Mouse (Mus musculus) c-Kit-positive CD71-positive TER-119-negative erythroid progenitor cells, embryonic 14.5 days (primary cell): ENCODE results near the gene Emg1.
A peak's percentile ranks its signal among the peaks of the same experiment; 100 is the strongest.
"Not testable (repeated sequence)": the region's sequence is repeated elsewhere in the genome, so short reads cannot be mapped to it uniquely, and the experiment has no call there.

Source experiments
- DNase-seq: peaks from one replicate; pipeline ENCODE4 v3.0.0-alpha.2; 2013; ENCODE audit warnings: low read depth

Gene Emg1

GRCm38 (mm10) chr6:124682291-124682690, 29.7 kb downstream of the Emg1 start:
- DNase-seq: not testable (repeated sequence)

GRCm38 (mm10) chr6:124679486-124679885, 32.5 kb downstream of the Emg1 start:
- DNase-seq: no peak

GRCm38 (mm10) chr6:124678769-124679168, 33.2 kb downstream of the Emg1 start:
- DNase-seq: no peak

- DNase-seq: no peak
These were observed 35.8 kb downstream of the Emg1 start for GRCm38 (mm10) chr6:124676171-124676570.

- DNase-seq: no peak
These were observed 37.4 kb downstream of the Emg1 start for GRCm38 (mm10) chr6:124674591-124674990.

GRCm38 (mm10) chr6:124673619-124674018, 38.4 kb downstream of the Emg1 start:
- DNase-seq: no peak

- DNase-seq: no peak
These were observed 39.9 kb downstream of the Emg1 start for GRCm38 (mm10) chr6:124672100-124672499.

- DNase-seq: no peak
These were observed 41.6 kb downstream of the Emg1 start for GRCm38 (mm10) chr6:124670281-124670900.

GRCm38 (mm10) chr6:124669234-124669859, 42.6 kb downstream of the Emg1 start:
- DNase-seq: no peak

- no peak for DNase-seq
These were observed 47.0 kb downstream of the Emg1 start for GRCm38 (mm10) chr6:124665011-124665410.

- DNase-seq: no peak
These were observed 47.7 kb downstream of the Emg1 start for GRCm38 (mm10) chr6:124664256-124664655.

- DNase-seq: no peak
These were observed 48.6 kb downstream of the Emg1 start for GRCm38 (mm10) chr6:124663424-124663795.

- DNase-seq: peak; percentile 98
These were observed 49.2 kb downstream of the Emg1 start, which contains the start of gene Lpcat3 for GRCm38 (mm10) chr6:124662477-124663423. Gene Lpcat3 (plus strand): TSS chr6:124663027.

GRCm38 (mm10) chr6:124661995-124662394, 50.0 kb downstream of the Emg1 start:
- DNase-seq: no peak

- DNase-seq: no peak
These were observed 50.7 kb downstream of the Emg1 start for GRCm38 (mm10) chr6:124661156-124661806.

- no peak for DNase-seq
These were observed 53.9 kb downstream of the Emg1 start for GRCm38 (mm10) chr6:124658067-124658466.

- DNase-seq: no peak
These were observed 56.1 kb downstream of the Emg1 start for GRCm38 (mm10) chr6:124655893-124656292.
